Mouse (Mus musculus) T-helper 1 cell (primary cell): Measurements from ENCODE around the gene Pqlc2.

ENCODE experiments used
- in situ Hi-C: fragments of 300-600 bp; cut with MboI, MseI; formaldehyde crosslinking; loops from one replicate; pipeline ENCODE4 v1.15.1; 2025; ENCODE audit warnings: high pct_unique_total_duplicates

The Pqlc2 gene

DNA sequence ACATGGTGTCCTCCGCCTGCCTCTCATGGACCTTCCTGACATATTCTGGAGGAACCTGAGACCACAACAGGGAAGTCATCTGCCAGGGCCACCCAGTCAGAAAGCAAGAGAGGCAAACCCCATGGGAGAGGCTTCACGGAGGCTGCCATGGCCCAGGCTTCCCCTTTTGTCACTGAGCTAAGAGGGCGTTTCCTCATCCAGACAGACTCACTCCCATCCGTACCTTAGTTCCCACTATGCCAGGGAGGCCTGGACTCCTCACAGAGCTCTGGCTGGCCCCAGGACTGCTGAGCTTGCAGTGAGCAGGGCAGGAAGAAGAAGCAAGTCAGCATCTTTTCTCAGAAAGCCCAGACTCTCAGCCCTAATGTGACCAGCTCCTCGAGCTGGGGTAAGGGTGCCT lies 2.6 kb downstream of the Pqlc2 start:
- in situ Hi-C loops: no loop called here

DNA sequence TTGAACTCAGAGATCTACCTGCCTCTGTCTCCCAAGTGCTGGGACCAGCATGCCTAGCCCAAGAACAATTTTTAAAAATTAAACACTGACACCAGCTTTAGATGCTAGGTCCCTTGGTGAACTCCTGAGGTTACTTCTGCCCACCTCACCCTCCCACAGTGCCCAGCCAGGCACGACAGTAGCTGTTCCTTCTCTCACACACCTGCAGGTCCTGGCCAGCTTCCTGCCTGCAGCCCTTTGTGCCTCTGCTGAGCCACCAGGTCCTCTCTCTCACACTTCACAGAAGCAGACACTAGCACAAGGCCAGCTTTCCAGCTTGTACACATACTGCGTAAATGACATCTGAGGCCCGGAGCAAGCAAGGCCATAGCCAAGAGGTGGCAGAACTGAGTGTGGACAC lies 5.0 kb downstream of the Pqlc2 start:
- in situ Hi-C loops: no loop called here

DNA sequence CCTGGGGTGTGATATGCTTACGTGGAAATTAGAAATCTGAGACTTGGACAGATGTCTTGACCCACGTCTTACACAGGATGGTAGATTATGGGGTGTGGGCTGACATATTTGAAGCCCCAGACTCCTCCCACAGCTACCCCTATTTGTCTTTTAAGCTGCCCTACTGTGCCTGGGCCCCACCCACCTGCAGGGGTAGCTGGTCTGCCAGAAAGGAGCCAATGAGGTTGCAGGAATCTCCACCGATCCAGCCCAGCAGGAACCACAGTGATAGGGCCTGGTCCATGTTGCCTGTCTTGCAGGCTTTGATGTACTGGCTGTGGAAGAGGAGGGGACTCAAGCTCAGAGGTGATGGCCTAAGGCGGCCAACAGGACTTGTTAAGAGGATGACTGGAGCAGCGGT lies 8.3 kb downstream of the Pqlc2 start:
- in situ Hi-C loops: no loop called here

DNA sequence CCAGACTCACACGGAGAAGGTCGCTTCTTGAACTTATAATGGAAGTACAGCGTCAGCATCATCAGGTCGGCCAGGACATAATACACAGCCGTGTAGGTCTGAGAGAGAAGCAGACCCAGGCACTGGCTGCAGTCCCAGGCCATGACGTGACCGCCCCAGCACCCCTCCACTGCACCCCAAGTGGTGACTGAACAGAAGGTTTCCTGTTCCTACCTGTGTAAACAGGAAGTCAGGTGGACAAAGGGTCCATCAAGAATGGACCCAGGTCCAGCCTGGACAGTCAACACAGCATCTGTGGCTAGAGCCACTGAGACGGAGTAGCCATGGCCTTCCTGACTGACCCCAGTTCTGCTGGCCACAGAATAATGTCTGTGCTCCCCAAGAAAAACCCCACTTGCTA lies 8.7 kb downstream of the Pqlc2 start:
- in situ Hi-C loops: no loop called here

DNA sequence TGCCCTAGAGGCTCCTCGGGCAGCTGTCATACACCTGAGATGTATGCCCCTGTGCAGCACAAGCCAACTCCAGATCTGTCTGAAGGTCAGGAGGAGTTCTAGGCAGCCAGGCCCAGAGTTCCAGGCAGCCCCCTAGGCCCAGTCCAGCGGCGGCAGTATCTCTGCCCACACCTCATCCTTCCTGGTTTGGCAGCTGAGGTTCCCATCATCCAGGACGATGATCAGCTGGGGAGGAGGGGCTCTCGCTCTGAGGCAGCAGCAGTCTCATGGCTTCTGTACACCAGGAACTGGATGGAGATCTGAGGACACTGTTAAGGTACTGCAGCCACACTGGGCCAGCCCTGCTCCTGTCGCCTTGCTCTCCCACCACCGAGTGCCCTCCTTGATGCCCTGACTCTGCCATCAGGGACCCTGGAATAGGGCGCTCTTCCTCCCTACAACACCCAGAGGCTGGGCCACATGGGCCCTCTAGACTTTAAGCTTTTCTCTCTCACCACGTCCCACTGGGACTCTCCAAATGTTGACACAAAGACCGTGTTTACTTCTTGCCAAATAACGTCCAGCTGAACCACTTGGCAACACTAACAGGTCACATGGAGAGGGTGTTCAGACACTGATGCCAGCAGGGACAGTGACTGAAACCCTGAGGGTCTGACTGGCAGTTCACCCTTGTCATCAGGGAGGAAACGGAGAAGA lies 11.7 kb downstream of the Pqlc2 start:
- in situ Hi-C loops: no loop called here

DNA sequence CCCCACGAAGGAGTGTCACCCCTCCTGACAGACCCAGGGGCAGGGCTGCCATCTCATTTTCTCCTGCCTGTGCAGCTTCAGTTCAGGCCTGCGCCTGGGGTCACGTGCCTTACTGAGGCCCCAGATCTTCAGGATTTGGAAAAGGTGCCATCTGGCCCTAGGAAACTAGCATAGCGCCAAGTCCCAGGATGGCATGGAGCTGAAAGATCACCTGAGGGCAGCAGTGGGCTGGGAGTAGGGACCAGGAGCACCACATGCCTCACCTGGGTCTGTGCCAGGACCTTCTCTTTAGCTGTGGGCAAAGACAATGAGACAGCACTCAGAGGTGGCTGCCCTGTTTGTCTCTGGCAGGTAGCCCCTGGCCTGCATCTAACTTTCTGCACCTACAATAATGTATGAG lies 12.9 kb downstream of the Pqlc2 start:
- in situ Hi-C loops: no loop called here

DNA sequence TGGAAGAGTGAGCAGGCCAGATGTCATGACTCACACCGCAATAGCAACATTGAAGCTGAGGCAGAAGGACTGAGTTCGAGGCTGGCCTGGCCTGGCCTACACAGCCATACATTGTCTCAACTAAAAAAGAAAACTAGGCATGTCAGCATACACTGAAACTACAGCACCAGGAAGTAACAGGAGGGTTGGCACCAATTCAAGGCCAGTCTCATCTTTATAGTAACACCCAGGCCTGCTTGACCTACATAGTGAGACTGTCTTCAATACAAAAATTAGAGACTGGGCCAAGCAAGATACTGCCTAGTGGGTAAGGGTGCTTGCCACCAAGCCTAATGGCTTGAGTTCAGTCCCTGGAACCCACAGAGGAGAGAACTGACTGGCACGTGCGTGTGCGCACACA lies 18.5 kb downstream of the Pqlc2 start:
- in situ Hi-C loops: no loop called here

DNA sequence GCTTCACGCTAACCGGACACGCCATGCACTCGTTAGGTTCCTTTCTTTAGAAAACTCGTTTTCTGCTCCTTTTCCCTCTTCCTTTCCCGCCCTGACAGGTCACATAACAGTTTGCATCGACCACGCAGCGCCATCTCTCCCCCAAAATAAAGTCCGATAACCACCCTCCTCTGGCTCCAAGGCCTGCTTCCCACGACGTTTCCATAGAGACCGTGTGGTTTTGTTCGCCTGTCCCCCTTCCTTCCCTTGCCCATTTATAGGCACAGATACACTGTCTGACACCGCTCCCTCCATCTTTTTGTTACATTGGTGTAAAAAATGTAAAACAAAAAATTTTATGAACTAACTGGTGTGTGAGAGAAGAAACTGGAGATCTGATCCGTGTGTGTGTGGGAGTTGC lies 19.4 kb downstream of the Pqlc2 start:
- in situ Hi-C loops: no loop called here

DNA sequence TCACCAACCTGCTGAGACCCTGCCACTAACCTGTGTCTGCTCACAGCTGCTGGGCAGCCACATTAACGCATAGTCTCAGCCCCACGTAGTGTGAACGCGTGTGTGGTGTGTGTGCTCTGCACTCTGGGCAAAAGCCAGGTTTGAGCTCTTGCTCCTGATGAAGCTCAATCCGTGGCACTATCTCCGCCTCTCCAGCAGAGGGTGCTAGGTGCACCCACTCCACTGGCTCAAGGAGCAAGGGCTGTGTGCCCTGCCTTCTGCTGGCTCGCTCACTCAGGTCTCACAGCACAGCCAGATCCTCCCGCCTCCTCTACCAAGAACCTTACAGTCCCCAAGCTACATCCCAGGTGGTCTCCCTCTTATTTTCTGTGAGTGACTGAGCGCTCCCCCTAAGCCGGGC lies 21.5 kb downstream of the Pqlc2 start:
- in situ Hi-C loops: no loop called here

DNA sequence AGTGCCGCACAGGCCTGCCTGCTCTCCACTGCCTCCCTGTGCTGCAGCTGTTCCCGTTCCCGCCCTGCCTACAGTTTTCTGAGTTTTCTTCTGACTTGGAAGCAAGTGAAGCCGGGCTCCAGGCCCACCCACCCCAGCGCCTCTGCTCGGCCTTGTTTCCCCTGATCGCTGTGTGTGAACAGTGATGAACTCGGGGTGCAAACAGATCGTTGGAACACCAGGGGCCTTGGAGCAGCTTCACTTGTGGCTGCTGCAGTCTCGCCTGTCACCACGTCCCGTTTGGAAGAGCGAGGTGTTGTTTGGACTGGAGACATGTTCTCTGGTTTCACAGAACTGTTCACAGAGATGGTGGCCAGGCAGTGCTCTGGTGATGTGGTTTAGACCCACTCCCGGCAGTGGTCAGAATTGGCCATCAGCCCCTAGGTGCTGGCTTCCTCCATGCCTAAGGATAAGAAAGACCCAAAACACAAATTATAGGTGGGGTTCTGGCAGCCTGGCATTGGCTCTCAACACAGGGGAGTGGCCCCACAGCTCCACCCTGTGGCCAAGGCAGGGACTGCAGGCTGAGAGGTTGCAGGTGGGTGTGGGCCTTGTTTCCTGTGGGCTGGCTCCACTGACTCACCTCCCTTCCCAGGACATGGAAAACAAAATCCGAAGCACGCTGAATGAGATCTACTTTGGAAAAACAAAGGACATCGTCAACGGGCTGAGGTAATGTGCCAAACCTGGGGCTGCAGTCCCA lies 23.2 kb downstream of the Pqlc2 start:
- in situ Hi-C loops: no loop called here

DNA sequence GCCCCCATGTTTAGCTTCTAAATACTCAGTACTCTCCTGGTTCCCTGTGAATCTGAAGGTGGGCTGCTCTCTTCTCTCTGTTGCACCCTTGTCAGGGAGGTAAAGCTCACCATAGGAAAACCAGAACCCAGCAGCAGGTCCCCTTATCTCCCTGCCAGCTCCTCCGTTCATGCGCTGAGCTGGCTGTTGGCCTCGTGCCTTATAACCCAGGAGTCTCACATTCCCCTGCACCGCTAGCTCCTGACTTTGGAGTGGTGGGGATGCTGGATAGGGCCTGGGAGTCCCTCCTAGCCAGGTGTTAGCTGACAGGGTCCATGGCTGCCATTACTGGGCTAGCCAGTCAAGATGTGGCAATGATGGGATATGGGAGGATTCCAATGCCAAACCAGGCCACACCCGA lies 24.3 kb downstream of the Pqlc2 start:
- in situ Hi-C loops: no loop called here

DNA sequence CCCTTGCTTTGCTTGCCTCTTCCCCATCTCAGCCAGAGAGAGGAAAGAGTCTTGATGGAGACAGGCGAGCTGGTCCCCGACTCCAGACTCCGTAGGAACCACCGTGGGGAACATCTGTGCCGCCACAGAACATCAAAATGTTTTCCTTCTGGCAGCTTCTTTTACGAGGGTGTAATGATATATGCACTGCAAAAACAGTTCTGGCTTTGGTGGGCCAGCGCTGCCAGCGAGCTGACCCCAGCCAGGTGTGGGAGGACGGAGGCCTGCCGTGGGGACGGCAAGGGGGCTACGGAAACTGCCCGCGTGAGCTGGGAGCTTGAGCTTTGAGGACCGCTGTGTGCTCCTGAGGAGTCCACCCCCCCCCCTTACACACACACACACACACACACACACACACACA lies 25.6 kb downstream of the Pqlc2 start:
- in situ Hi-C loops: no loop called here

DNA sequence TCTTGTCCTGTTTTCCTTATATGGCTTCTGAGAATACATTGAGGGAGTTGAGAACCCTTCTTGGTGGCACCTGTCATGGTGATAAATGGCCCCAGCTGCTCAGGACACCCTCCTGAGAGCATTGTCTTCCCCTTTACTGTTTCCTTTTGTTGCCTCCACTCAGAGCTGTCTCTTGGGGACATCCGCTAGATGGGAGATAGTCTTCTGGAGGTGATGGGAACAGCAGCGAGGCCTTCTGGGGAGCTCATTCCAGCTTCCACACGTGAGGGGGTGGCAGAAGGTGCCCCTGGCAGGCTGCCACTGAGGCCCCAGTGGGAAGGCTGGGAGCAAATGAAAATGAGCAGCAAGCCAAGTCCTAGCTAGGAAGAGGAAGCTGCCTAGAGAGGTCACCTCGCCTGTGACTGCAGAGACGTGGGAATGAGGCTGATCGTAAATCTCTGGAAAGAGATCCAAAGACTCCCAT lies 27.5 kb downstream of the Pqlc2 start:
- in situ Hi-C loops: no loop called here

DNA sequence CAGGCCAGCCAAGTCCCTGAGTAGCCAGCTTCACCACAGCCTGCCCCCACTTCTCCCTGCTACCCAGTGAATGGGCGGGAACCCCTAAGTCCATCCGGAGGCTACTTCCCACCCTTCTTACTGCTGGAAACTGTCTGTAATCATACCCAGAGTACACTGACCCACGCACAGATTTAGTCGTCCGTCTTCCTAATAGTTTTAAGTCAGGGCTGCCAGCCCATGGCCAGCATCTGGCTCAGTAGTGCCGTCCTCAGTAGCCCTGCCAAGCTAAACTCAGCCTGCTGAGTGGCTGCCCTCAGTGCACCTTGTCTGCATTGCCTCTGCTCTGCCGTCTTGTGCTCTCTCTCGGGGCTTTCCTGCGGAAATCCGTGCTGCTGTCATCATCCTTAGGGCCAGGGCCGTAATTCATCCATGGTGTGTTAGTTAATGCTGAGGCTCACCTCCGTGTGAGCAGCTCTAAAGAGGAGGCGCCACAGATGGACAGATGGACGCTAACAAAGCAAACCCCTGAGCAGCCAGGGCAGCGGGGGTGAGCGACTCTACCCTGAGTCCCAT lies 28.6 kb downstream of the Pqlc2 start:
- in situ Hi-C loops: no loop called here

DNA sequence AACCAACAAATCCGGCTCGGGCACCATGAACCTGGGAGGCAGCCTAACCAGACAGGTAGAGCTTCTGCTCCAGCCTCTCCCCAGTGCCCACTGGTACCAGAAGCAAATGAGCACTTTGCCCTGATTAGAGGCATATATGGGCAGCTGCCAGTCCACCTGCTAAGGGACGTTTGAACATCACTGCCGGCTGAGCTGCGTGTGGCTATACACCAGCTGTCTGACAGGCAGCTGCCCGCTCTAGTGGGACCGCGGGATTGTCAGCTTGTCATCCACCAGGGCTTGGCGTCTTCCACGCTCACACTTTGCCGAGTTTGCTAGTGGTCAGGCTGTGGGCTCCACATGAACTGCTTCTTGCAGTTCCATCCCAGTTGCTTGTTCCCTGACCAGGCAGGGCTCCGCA lies 30.0 kb downstream of the Pqlc2 start:
- in situ Hi-C loops: no loop called here

DNA sequence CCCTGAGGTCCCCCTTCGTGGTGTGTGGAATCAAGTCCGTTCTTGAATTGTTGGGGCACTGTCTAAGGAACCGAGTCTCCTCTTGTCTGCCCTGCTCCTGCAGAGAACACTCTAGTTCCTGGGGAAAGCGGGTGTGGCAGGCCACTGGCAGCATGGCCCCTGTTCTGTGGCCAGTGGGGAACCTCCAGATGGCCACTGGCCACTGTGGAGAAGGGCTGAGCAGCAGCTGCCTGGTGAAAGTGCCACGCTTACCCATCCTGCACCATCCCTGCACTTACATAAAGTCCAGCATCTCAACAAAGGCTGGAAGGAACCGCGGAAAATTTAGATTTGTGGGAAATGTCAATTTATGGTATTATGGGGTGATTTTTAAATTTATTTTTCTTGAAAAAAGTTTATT lies 34.1 kb downstream of the Pqlc2 start:
- in situ Hi-C loops: no loop called here

DNA sequence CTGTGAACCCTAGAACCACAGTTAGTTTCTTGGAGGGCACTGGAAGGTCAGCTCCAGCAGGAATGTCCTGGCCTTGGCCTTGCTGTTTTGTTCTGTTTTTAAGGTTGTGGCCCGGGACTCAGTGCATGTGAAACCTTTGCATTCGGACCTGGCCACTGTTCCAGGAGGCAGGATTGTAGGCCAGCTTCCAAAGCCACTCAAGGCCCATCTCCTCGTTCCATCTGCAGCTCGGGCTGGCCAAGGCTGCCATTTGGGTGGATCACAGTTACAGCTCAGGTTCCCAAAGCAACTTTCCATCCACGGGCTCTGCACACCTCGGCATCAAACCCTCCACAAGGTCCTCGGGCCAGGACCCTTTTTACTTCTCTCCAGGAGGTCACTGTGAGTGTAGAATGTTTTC lies 35.9 kb downstream of the Pqlc2 start:
- in situ Hi-C loops: no loop called here

DNA sequence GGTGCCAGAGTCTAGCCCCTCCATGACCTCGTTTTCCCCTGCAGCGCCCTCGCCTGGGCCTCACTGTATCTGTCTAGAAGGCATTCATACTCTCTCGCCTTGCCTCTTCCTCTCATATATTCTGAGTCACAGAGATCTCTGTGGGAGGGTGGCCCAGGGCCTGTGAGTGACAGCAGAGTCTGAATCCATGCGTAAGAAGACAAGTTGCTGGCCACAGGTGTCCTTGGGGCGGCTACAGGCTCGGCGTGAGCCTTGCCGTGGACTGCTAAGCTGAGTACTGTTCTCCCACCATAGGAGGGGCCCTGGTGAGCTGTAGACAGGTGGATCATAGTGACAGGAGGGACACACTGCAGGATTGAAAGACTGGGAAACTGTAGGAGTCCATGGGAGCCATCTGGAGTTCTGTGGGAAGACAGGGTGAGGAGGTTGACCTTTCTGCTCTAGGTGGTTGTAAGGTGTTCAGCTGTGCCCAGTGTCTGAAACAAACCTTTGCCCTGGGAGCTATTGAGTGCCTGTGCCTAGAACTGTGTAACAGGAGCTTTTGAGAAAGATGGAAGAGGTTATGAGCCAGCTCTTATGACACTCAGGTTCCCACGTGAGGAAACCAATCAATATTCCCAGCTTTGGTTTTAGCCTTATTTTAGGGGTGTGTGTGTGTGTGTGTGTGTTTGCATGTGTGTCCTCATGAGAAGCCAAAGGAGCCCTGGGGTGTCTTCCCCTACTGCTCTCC lies 37.4 kb downstream of the Pqlc2 start:
- in situ Hi-C loops: no loop called here

DNA sequence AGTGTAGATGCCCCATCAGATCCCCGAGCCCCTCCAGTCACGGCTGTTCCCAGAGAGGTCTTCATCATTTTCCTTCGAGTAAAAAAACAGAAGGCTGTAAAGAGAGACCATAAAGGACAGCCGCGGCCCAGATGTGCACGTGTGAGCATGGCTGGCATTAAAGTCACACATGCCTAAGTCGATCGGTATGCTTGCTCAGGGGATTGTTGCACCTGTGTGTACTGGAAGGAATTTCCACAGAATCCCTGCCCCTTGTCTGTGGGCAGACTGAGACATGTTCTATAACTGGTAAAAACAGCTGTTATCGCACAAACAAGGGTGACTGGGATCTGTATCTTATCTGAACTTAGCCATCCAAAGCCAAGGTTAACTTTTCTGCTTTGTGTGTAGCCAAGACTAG lies 38.9 kb downstream of the Pqlc2 start:
- in situ Hi-C loops: no loop called here

DNA sequence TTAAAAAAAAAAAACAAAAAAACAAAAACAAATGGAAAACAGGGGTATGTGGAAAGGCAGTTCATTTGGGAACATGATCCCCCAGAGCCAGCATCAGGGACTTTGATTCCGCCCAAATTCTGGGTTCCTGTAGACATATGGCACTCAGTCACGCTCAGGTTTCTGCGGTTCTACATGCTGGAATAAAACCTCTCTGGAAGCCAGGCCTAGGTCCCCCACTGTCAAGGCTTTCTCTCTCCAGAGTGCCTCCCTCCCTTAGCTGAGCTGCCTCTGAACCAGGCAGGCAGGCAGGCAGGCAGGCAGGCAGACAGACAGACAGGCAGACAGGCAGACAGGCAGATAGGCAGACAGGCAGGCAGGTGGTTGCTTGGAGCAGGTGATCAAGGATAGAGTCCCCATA lies 40.3 kb downstream of the Pqlc2 start:
- in situ Hi-C loops: no loop called here

DNA sequence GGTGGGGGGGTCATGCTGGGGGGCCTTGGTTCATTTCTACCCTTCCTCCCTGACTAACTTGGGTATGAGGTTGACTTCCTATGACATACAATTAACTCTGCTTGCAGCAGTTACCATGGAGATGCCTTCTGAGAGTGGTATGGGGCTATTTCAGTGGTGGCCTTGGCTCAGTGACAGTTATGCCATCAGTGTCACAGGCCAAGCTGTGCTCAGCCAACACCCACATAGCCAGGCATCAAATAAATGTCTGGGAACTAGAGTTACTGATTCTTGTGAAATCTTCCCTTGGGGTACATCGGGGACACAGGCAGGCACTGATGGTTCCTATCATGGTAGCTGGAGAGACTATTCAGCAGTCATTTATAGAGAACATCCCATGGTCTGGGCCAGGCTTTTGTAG lies 42.3 kb downstream of the Pqlc2 start:
- in situ Hi-C loops: no loop called here

DNA sequence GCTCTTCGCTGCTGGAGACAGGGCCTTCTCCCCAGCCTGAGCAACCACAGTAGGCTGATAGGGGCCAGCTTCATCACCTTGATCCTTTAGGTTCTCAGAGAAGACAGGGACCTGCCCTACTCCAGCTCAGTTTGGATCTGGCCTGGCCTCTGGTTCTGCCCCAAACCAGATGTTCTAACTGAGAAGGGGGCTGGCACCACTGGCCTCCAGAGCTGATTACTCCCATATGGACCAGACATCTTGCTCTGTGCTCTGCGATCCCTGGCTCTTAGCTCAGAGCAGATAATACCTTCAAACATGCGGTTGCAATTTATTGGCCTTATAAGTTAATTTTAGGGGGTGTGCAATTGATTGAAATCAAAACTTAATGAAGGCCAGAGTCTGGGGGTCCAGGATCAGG lies 43.2 kb downstream of the Pqlc2 start:
- in situ Hi-C loops: no loop called here

DNA sequence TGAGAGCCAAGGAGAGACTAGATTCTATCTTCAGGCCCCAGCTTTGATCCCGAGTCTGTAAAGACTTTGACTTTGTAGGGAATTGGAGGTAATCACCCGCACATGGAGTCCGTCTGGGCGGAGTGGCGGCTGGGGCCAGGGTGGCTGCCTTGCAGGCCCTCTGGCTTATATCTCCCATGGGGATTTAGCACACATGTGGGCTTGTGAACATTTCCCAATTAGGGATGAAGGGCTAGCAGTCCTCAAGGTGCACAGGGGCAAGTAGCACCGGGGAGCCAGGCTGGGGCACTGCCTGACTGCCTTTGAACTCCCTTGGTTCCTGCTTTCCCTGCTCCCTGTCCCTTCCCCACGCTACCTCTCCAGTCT lies 44.0 kb downstream of the Pqlc2 start:
- in situ Hi-C loops: no loop called here
